Mouse (Mus musculus): ENCODE measurements around the gene Myd88.

Gene Myd88

GRCm38 (mm10) chr9:119297696-119298095, 43.5 kb downstream of the Myd88 start:
- no peak for DNase-seq (ENCODE audit: low read depth in 1 of 2, low spot score in 2 of 2)

- DNase-seq (ENCODE audit: low read depth in 1 of 2, low spot score in 2 of 2) = no peak
Observed at GRCm38 (mm10) chr9:119290791-119291190, 50.4 kb downstream of the Myd88 start.

Measured in monocyte, adult 2 months (primary cell).